Mouse (Mus musculus): ENCODE measurements at regions not wholly inside any gene's neighbourhood (a gene's known extent, or its start where the extent isn't known, plus 50 kb on each side); places are given as distances from the start of the nearest gene placed in this dataset.

- H3K27ac ChIP-seq (ENCODE audit: low read length) = no peak overlapping the region
- H3K4me1 ChIP-seq (replicated peaks; ENCODE audit: control insufficient read depth, insufficient read depth, low read length) = no peaks in the 10 kb centered on the region
- WGBS = 66% methylated on average over 5 of the region's 5 CpGs
- H3K4me2 ChIP-seq (ENCODE audit: low read depth, low read length) = no peak overlapping the region
- ATAC-seq (ENCODE audit: low read depth) = peak; percentile 56; the same call in 1 of the 2 replicates
- H3K4me3 ChIP-seq (ENCODE audit: low read length) = no peak overlapping the region
- H3K27me3 ChIP-seq (ENCODE audit: control insufficient read depth, insufficient read depth, low read depth, low read length) = no peaks in the 10 kb centered on the region
- no peaks in the 10 kb centered on the region for H3K9me3 ChIP-seq (ENCODE audit: control insufficient read depth, low read length)
- no peaks in the 10 kb centered on the region for H3K36me3 ChIP-seq (ENCODE audit: control insufficient read depth, insufficient read depth, low read length)
- H3K9ac ChIP-seq (ENCODE audit: low read length) = no peak overlapping the region
Measured at GRCm38 (mm10) chr7:70300516-70300915, 66.0 kb downstream of the Nr2f2 start.

- Histone ChIP-seq H3K4me2 (ENCODE audit: low read depth, low read length) (no peak overlapping the region), H3K4me3 (ENCODE audit: low read length) (no peak overlapping the region), H3K36me3 (ENCODE audit: control insufficient read depth, insufficient read depth, low read length) (no peaks in the 10 kb centered on the region), H3K4me1 (replicated peaks; ENCODE audit: control insufficient read depth, insufficient read depth, low read length) (peaks cover 9% of the 10 kb centered on the region), H3K9me3 (ENCODE audit: control insufficient read depth, low read length) (no peaks in the 10 kb centered on the region), H3K27ac (ENCODE audit: low read length) (no peak overlapping the region), H3K27me3 (ENCODE audit: control insufficient read depth, insufficient read depth, low read depth, low read length) (peaks cover 20% of the 10 kb centered on the region), H3K9ac (ENCODE audit: low read length) (no peak overlapping the region)
- WGBS = 79% methylated on average over 6 of the region's 6 CpGs
- ATAC-seq (ENCODE audit: low read depth) = no peak
Measured at GRCm38 (mm10) chr7:70291431-70291830, 75.1 kb downstream of the Nr2f2 start.

- ATAC-seq (ENCODE audit: low read depth) = no peak
- H3K27ac ChIP-seq (ENCODE audit: low read length) = no peak overlapping the region
- H3K4me2 ChIP-seq (ENCODE audit: low read depth, low read length) = no peak overlapping the region
- 60% methylated on average over 8 of the region's 8 CpGs for WGBS
- no peak overlapping the region for H3K9ac ChIP-seq (ENCODE audit: low read length)
- peaks cover 24% of the 10 kb centered on the region for H3K27me3 ChIP-seq (ENCODE audit: control insufficient read depth, insufficient read depth, low read depth, low read length)
- peaks cover 9% of the 10 kb centered on the region for H3K4me1 ChIP-seq (replicated peaks; ENCODE audit: control insufficient read depth, insufficient read depth, low read length)
- H3K36me3 ChIP-seq (ENCODE audit: control insufficient read depth, insufficient read depth, low read length) = no peaks in the 10 kb centered on the region
- no peak overlapping the region for H3K4me3 ChIP-seq (ENCODE audit: low read length)
- no peaks in the 10 kb centered on the region for H3K9me3 ChIP-seq (ENCODE audit: control insufficient read depth, low read length)
Measured at GRCm38 (mm10) chr7:70290733-70291320, 75.7 kb downstream of the Nr2f2 start.

- H3K27me3 ChIP-seq (ENCODE audit: control insufficient read depth, insufficient read depth, low read depth, low read length) = peaks cover 29% of the 10 kb centered on the region
- no peaks in the 10 kb centered on the region for H3K9me3 ChIP-seq (ENCODE audit: control insufficient read depth, low read length)
- no peaks in the 10 kb centered on the region for H3K36me3 ChIP-seq (ENCODE audit: control insufficient read depth, insufficient read depth, low read length)
- no peak overlapping the region for H3K9ac ChIP-seq (ENCODE audit: low read length)
- H3K4me2 ChIP-seq (ENCODE audit: low read depth, low read length) = no peak overlapping the region
- no peak overlapping the region for H3K27ac ChIP-seq (ENCODE audit: low read length)
- WGBS = 64% methylated on average over 6 of the region's 6 CpGs
- peaks cover 9% of the 10 kb centered on the region for H3K4me1 ChIP-seq (replicated peaks; ENCODE audit: control insufficient read depth, insufficient read depth, low read length)
- no peak overlapping the region for H3K4me3 ChIP-seq (ENCODE audit: low read length)
- no peak for ATAC-seq (ENCODE audit: low read depth)
Measured at GRCm38 (mm10) chr7:70290277-70290676, 76.3 kb downstream of the Nr2f2 start.

GRCm38 (mm10) chr7:70288621-70289020, 77.9 kb downstream of the Nr2f2 start:
- H3K4me3 ChIP-seq (ENCODE audit: low read length) = no peak overlapping the region
- WGBS = 16% methylated on average over 5 of the region's 5 CpGs
- H3K36me3 ChIP-seq (ENCODE audit: control insufficient read depth, insufficient read depth, low read length) = no peaks in the 10 kb centered on the region
- no peak for ATAC-seq (ENCODE audit: low read depth)
- H3K9me3 ChIP-seq (ENCODE audit: control insufficient read depth, low read length) = no peaks in the 10 kb centered on the region
- H3K4me1 ChIP-seq (replicated peaks; ENCODE audit: control insufficient read depth, insufficient read depth, low read length) = peaks cover 9% of the 10 kb centered on the region
- H3K27me3 ChIP-seq (ENCODE audit: control insufficient read depth, insufficient read depth, low read depth, low read length) = peaks cover 43% of the 10 kb centered on the region
- no peak overlapping the region for H3K4me2 ChIP-seq (ENCODE audit: low read depth, low read length)
- no peak overlapping the region for H3K27ac ChIP-seq (ENCODE audit: low read length)
- no peak overlapping the region for H3K9ac ChIP-seq (ENCODE audit: low read length)

- no peak overlapping the region for H3K27ac ChIP-seq (ENCODE audit: low read length)
- 1% methylated on average over 29 of the region's 29 CpGs for WGBS
- ATAC-seq (ENCODE audit: low read depth) = no peak
- no peaks in the 10 kb centered on the region for H3K9me3 ChIP-seq (ENCODE audit: control insufficient read depth, low read length)
- H3K9ac ChIP-seq (ENCODE audit: low read length) = no peak overlapping the region
- peak overlapping the region; percentile 40 for H3K4me3 ChIP-seq (ENCODE audit: low read length)
- H3K36me3 ChIP-seq (ENCODE audit: control insufficient read depth, insufficient read depth, low read length) = no peaks in the 10 kb centered on the region
- H3K4me2 ChIP-seq (ENCODE audit: low read depth, low read length) = peak overlapping the region; percentile 58
- H3K4me1 ChIP-seq (replicated peaks; ENCODE audit: control insufficient read depth, insufficient read depth, low read length) = peaks cover 9% of the 10 kb centered on the region
- peaks cover 50% of the 10 kb centered on the region for H3K27me3 ChIP-seq (ENCODE audit: control insufficient read depth, insufficient read depth, low read depth, low read length)
Measured at GRCm38 (mm10) chr7:70287891-70288421, 78.6 kb downstream of the Nr2f2 start.

- Histone ChIP-seq H3K9me3 (ENCODE audit: control insufficient read depth, low read length) (no peaks in the 10 kb centered on the region), H3K4me2 (ENCODE audit: low read depth, low read length) (no peak overlapping the region), H3K27ac (ENCODE audit: low read length) (no peak overlapping the region), H3K27me3 (ENCODE audit: control insufficient read depth, insufficient read depth, low read depth, low read length) (peaks cover 59% of the 10 kb centered on the region), H3K4me3 (ENCODE audit: low read length) (no peak overlapping the region), H3K9ac (ENCODE audit: low read length) (no peak overlapping the region), H3K36me3 (ENCODE audit: control insufficient read depth, insufficient read depth, low read length) (no peaks in the 10 kb centered on the region), H3K4me1 (replicated peaks; ENCODE audit: control insufficient read depth, insufficient read depth, low read length) (peaks cover 9% of the 10 kb centered on the region)
- WGBS = 24% methylated on average over 14 of the region's 14 CpGs
- no peak for ATAC-seq (ENCODE audit: low read depth)
Measured at GRCm38 (mm10) chr7:70286836-70287355, 79.6 kb downstream of the Nr2f2 start.

GRCm38 (mm10) chr7:70285344-70285743, 81.2 kb downstream of the Nr2f2 start:
- Histone ChIP-seq H3K4me1 (replicated peaks; ENCODE audit: control insufficient read depth, insufficient read depth, low read length) (peaks cover 17% of the 10 kb centered on the region), H3K4me3 (ENCODE audit: low read length) (no peak overlapping the region), H3K27ac (ENCODE audit: low read length) (no peak overlapping the region), H3K36me3 (ENCODE audit: control insufficient read depth, insufficient read depth, low read length) (no peaks in the 10 kb centered on the region), H3K4me2 (ENCODE audit: low read depth, low read length) (no peak overlapping the region), H3K9ac (ENCODE audit: low read length) (no peak overlapping the region), H3K9me3 (ENCODE audit: control insufficient read depth, low read length) (no peaks in the 10 kb centered on the region), H3K27me3 (ENCODE audit: control insufficient read depth, insufficient read depth, low read depth, low read length) (peaks cover 66% of the 10 kb centered on the region)
- 57% methylated on average over 3 of the region's 3 CpGs for WGBS
- no peak for ATAC-seq (ENCODE audit: low read depth)

GRCm38 (mm10) chr7:70283836-70284235, 82.7 kb downstream of the Nr2f2 start:
- Histone ChIP-seq H3K4me1 (replicated peaks; ENCODE audit: control insufficient read depth, insufficient read depth, low read length) (peaks cover 21% of the 10 kb centered on the region), H3K4me2 (ENCODE audit: low read depth, low read length) (no peak overlapping the region), H3K9me3 (ENCODE audit: control insufficient read depth, low read length) (no peaks in the 10 kb centered on the region), H3K4me3 (ENCODE audit: low read length) (no peak overlapping the region), H3K27ac (ENCODE audit: low read length) (no peak overlapping the region), H3K27me3 (ENCODE audit: control insufficient read depth, insufficient read depth, low read depth, low read length) (peaks cover 72% of the 10 kb centered on the region), H3K9ac (ENCODE audit: low read length) (no peak overlapping the region), H3K36me3 (ENCODE audit: control insufficient read depth, insufficient read depth, low read length) (no peaks in the 10 kb centered on the region)
- no peak for ATAC-seq (ENCODE audit: low read depth)
- WGBS = 24% methylated on average over 1 of the region's 1 CpGs
